Comparison of ENCODE assay signal across 31 mouse cellular contexts in genomic region chr3:68827671-68828070, GRCm38 (mm10). TPM values are rescaled to one million over a fixed set of nuclear protein-coding genes. Genes with fewer than 3 reads are reported as not detected.
DNase-seq lines count a peak whose midpoint lies in the region; ATAC-seq lines count a peak whose summit lies in the region.
"Had no signal": no experiment of that assay in that cellular context is flagged by ENCODE, and none has a peak within 500 bp of the region (broad histone marks: within the 10 kb centered on the region; RNA-seq: fewer than 3 reads in every experiment).

No protein-coding gene starts in this region.

- no peaks in the 10 kb centered on the region for H3K9me3 ChIP-seq in hindbrain, embryonic 12.5 days (replicated peaks)
- H3K9me3 ChIP-seq: embryonic facial prominence, embryonic 13.5 days; embryonic facial prominence, embryonic 15.5 days; forebrain, embryonic 10.5 days; forebrain, embryonic 12.5 days; G1E had no signal

- H3K27ac ChIP-seq in hindbrain, embryonic 12.5 days: no peak overlapping the region
- H3K27ac ChIP-seq: embryonic facial prominence, embryonic 13.5 days; embryonic facial prominence, embryonic 15.5 days; forebrain, embryonic 10.5 days; forebrain, embryonic 12.5 days had no signal

- 95% methylated on average over 5 of the region's 5 CpGs for WGBS in hindbrain, embryonic 12.5 days

- no peak overlapping the region for H3K9ac ChIP-seq in hindbrain, embryonic 12.5 days
- H3K9ac ChIP-seq: embryonic facial prominence, embryonic 13.5 days; embryonic facial prominence, embryonic 15.5 days; forebrain, embryonic 12.5 days had no signal

- ATAC-seq in frontal cortex, adult (ENCODE audit: low TSS enrichment): peak; percentile 90
- no peak for ATAC-seq in hindbrain, embryonic 12.5 days (ENCODE audit: low FRiP score)
- ATAC-seq: activated CD4-positive, CD25-positive, alpha-beta regulatory T cell, adult 4 months; CD4-positive, CD25-positive, alpha-beta regulatory T cell, adult 4 months; forebrain, embryonic 14.5 days; Patski had no signal

- no peak overlapping the region for H3K4me3 ChIP-seq in hindbrain, embryonic 12.5 days
- H3K4me3 ChIP-seq: embryonic facial prominence, embryonic 13.5 days; embryonic facial prominence, embryonic 15.5 days; erythroblast, embryonic 14.5 days; forebrain, embryonic 10.5 days; forebrain, embryonic 12.5 days had no signal

- no peaks in the 10 kb centered on the region for H3K36me3 ChIP-seq in hindbrain, embryonic 12.5 days
- H3K36me3 ChIP-seq: embryonic facial prominence, embryonic 13.5 days; embryonic facial prominence, embryonic 15.5 days; forebrain, embryonic 10.5 days; forebrain, embryonic 12.5 days; G1E had no signal

- no peak overlapping the region for H3K4me2 ChIP-seq in hindbrain, embryonic 12.5 days (replicated peaks)
- H3K4me2 ChIP-seq: embryonic facial prominence, embryonic 13.5 days; embryonic facial prominence, embryonic 15.5 days; forebrain, embryonic 12.5 days had no signal

- no peak for DNase-seq in frontal cortex, postnatal 25 days (ENCODE audit: low spot score in 2 of 2)
- DNase-seq in left cerebral cortex, postnatal 14 days (ENCODE audit: low spot score in 2 of 2): peak; percentile 20 to 39
- DNase-seq in left cerebral cortex, adult 11 months (ENCODE audit: low spot score): no peak
- peak; percentile 53 for DNase-seq in right cerebral cortex, adult 18-20 months
- DNase-seq in right cerebral cortex, postnatal 14 days: no peak
- peak; percentile 74 for DNase-seq in brain, adult 2 months (ENCODE audit: low read depth, low spot score)
- DNase-seq: adrenal gland, adult 8-10 months; adrenal gland, postnatal 14 days; adrenal gland, postnatal 36 days; B cell, adult 2 months; cerebellum, adult 11 months; cerebellum, adult 18-20 months; cerebellum, adult 8-10 months; cerebellum, adult 9-11 months; cerebellum, postnatal 14 days; cerebellum, postnatal 36 days; embryo, embryonic 11 days had no signal

- intact Hi-C loops in left cerebral cortex, postnatal 14 days (cut with DNase I): no loop called here

- peaks cover 10% of the 10 kb centered on the region for H3K4me1 ChIP-seq in hindbrain, embryonic 12.5 days
- H3K4me1 ChIP-seq: embryonic facial prominence, embryonic 13.5 days; embryonic facial prominence, embryonic 15.5 days; forebrain, embryonic 10.5 days had no signal

- no peaks in the 10 kb centered on the region for H3K27me3 ChIP-seq in hindbrain, embryonic 12.5 days
- H3K27me3 ChIP-seq: CH12.LX; embryonic facial prominence, embryonic 13.5 days; embryonic facial prominence, embryonic 15.5 days; forebrain, embryonic 12.5 days had no signal

RNA-seq across cellular contexts. Expression of gene 1110032F04Rik, which starts 41.7 kb away (rescaled TPM):
- 10 to 100 TPM; 14.6 to 15.2 TPM for total RNA-seq in left cerebral cortex, postnatal 14 days (2021)
- 3.5 and 4.5 TPM in 2 replicates for polyA plus RNA-seq in hindbrain, embryonic 12.5 days (2016; fragmentation: Nextera tagmentation; extraction: Ambion mirVana)
- total RNA-seq: adrenal gland, adult 18-20 months had no signal
- polyA plus RNA-seq: G1E, Patski had no signal

Comparison
In these comparisons a context has a peak if more than half of its experiments do, and no peak if none do; other contexts are left out.
1. DNase-seq: peak in left cerebral cortex, postnatal 14 days (2 of 2), right cerebral cortex, adult 18-20 months (single experiment) and brain, adult 2 months (single experiment); none in frontal cortex, postnatal 25 days (0 of 2), left cerebral cortex, adult 11 months (single experiment) and right cerebral cortex, postnatal 14 days (single experiment).